Mouse (Mus musculus) hindlimb bud, embryonic 11.5 days (tissue): ENCODE measurements around the gene Skap1.

Source experiments
- DNase-seq: peaks from one replicate; pipeline ENCODE4 v3.0.0-alpha.2; 2012; ENCODE audit warnings: low read depth, low spot score; ENCODE audit errors: extremely low spot score

Gene Skap1

GRCm38 (mm10) chr11:96463986-96464715, at the start of gene Skap1:
Gene Skap1 (plus strand): TSS chr11:96464593.
- no peak for DNase-seq

DNA sequence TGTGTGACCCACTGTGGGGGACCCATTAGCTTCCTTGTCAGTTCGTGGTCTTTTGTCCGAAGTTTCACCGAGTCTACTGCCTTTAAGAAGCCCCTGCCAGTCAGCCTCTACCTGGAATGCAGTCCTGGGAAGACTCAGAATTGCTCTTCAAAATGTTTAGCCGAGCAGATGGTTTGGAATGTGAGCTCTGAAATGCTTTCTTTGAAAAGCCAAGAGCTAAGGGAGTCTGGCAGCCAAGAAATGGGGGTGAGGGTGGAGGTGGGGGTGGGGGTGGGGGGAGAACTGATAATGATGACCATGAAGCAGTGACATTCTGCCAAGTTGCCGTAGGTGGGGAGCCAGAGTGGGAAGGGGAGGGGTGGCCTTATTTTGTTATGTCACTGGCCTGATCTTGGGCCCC, 43.3 kb upstream of the Skap1 start:
- no peak for DNase-seq

GRCm38 (mm10) chr11:96421517-96422265, 42.7 kb upstream of the Skap1 start:
- DNase-seq, result no peak

- DNase-seq, result no peak
These were observed 39.2 kb upstream of the Skap1 start for GRCm38 (mm10) chr11:96425193-96425592.

DNA sequence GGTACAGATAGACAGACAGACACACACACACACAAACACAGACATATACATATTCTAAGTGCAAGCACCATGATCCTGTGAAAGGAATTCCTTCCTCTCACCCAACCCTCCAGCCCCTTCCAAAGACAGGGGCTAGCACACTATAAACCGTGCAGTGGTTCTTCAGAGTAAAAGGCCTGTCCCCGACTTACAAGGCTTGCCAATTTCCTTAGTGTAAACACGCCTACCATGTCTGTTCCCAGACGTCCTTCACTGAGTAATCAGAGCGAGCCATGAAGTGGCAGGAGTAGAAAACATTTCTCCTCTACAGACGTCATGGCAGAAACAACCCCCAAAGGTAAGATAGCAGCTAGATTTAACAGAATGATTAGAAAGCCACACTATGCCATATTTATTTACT, 38.2 kb upstream of the Skap1 start:
- DNase-seq, result no peak

DNA sequence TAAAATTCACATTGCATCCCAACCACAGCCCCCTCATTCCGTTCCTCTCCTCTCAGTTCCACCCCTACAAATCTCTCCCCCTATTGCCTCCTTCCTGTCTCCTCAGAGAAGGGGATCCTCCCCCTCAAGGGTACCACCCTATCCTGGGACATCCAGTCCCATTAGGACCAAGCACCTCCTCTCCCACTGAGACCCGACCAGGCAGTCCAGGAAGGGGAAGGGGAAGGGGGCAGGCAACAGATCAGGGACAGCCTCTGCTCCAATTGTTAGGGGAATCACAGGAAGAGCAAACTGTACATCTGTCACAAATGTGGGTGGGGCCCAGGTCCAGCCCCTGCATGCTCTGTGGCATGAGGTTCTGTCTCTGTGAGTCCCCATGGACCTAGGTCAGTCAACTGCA, 37.6 kb upstream of the Skap1 start:
- no peak for DNase-seq

DNA sequence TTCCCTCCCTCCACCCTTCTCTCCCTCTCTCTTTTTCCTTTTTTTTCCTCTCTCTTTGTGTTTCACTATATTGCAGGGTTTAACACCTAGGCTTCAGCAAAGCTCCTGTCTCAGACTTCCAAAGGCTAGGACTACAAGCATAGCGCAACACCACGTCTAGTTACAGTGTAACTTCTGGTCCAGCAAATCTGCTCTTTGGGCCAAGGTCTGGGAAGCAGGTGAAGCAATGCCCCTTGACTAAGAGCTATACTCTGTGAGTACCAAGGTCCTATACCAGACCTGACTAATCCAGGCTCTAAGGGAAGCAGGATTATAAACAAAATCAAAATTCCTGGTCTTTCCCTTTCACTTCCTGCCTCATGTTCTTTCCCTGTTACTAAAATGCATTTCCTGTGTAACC, 35.3 kb upstream of the Skap1 start:
- no peak for DNase-seq

DNA sequence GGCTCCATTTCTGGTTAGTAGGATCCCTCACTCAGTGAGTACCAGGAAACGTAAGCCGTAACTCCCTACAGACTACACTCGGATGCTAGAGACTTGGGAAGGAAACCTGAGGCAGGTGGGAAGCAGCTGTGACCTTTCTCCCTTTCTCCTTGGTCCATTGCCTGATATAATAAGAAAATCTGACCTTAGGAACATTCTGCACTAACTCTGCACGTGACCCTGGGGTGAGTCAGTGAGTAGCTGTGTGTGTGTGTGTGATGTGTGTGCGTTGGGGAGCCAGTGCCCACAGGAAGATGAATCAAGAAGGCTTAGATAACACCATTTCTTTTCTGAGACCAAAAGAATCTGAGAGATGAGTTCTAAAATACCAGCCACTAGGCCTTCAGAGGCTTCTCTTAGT, 34.5 kb upstream of the Skap1 start:
- DNase-seq, result no peak

- DNase-seq, result no peak
These were observed 32.5 kb upstream of the Skap1 start for GRCm38 (mm10) chr11:96431871-96432270.

- DNase-seq, result no peak
These were observed 29.5 kb upstream of the Skap1 start for GRCm38 (mm10) chr11:96434888-96435287.

GRCm38 (mm10) chr11:96436525-96436924, 27.9 kb upstream of the Skap1 start:
- no peak for DNase-seq

GRCm38 (mm10) chr11:96438787-96439186, 25.6 kb upstream of the Skap1 start:
- no peak for DNase-seq

DNA sequence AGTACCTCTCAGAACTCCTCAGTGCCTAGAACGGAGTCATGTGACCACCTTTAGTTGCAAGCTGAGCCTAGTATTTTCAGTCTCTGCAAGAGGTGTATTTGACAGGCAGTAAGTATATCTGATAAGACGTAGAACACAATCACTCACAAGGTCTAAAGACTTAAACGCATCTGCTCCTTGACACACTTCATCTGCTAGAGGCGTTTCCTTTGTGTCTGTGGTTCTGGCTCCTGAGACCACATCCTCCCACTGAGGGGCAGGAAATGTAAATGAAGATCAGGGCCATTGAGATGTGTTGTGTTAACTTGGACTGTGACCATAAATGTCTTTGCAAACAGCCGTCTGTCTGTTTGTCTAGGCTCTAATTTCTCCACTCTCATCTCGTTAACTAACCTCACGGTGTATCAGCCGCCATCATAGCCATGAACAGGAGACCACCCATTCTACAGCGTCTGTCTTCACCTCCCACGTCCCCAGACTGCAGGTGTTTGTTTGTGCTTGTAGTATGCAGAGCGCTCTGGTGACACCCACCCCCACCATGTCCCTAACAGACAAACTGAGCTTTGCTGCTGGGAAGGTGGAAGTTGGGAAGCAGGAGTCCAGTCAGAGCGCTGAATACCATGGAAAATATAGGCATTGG, 22.7 kb upstream of the Skap1 start:
- DNase-seq, result no peak

DNA sequence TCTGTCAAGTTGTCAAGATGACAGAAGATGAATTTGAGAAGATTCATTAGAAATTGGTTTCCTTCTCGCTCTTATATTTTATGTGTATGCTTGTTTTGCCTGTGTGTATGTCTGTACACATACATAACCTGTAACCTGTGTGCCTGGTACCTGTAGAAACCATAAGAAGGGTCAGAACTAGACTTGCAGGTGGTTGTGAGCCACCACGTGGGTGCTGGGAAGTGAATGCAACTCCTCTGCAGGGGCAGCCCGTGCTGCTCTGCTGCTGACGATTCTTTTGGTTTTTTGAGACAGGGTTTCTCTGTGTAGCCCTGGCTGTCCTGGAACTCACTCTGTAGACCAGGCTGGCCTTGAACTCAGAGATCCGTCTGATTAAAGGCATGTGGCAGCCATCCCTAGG, 21.9 kb upstream of the Skap1 start:
- no peak for DNase-seq

- DNase-seq, result no peak
These were observed 16.5 kb upstream of the Skap1 start for GRCm38 (mm10) chr11:96447931-96448330.

GRCm38 (mm10) chr11:96455111-96455510, 9.3 kb upstream of the Skap1 start:
- no peak for DNase-seq

DNA sequence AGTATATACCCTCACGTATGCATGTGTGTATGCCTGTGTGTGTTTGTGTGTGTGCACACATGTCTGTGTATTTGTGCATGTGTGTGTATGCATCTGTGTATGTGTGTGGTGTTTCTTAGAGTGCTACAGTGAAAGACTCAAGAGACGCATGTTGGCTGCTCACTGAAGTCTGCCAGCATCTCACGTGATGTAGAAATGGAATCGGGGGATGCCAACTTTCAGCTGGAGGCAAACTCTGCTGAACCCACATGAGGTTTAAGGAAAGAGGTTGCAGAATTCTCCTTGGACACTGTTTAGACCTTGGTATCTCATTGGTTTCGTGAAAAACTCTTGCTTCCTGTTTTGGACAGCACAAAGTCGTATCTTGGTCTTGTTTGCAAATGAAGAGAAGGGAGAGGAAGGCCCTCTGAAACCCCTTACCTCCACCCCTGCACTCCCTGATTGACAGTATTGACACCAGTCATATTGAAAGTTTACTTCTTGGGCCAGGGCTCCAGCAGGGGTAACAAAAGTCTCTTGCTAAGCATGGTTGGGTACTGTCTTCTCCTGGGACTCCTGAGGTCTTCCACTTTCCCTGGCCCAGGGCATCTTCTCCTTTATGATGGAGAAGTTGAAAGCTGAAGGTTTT, 8.6 kb upstream of the Skap1 start:
- no peak for DNase-seq

DNA sequence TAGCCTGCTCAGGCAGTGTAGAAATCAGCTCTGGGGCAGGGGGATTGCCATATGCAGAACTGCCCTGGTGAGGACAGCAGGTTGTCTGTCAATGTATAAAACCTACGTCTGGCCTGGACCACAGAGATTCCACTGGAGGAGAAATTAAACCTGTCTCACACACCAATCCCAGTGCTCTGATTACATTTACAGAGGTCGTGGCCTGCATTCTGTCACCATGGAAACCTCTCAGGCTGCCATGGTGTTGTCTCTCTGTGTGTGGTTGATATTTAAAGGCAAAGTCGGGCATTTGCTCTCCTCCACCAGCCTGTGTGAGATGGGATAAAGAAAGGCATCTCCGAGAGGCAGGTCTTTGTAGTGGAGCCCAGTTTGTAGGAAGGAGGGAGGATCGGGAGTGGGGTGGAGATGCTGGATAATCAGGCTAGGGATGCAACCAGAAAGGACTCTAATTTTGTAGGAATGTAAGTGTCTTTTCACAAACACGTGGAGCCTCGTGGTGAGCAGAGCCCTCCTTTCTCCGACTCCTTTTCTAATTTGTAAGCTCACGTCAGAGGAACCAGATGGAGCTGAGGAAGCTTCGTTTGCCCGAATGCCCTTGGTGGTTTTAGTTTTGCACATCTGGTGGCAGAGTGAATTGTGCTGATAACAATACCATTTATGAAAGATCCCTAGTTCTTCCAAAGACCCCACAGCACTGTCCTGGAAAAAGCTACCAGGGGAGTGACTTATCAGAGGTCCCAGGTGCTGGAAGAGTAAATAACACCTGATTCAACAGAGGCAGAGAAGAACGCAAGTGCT, 7.7 kb upstream of the Skap1 start:
- DNase-seq, result no peak

GRCm38 (mm10) chr11:96461766-96462165, 2.6 kb upstream of the Skap1 start:
- no peak for DNase-seq

DNA sequence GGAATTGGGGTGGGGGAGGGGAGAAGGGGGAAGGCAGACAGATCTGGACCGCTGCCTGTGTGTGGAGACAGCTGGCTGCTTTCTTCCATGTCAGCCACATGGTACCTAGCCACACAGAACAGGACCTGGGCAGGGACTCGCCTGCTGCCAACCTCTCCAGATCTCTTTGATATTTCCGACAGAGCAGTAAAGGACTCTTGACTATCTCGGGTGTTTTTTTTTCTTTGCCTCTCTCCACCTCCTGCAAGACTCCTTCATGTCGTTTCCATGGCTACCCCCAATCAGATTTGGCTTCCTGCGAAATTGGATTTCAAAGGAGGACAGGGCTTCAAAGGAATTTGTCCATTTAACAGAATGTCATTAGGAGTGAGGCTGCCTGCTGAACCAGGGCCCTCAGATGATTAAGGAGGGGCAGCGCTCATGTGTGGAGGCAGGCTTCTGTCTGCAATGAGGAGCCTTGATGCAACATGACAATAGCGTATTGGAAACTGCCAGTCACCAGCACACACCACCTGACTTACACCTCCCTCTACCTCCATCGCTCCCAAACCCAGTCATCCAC, 2.1 kb upstream of the Skap1 start:
- DNase-seq, result no peak

DNA sequence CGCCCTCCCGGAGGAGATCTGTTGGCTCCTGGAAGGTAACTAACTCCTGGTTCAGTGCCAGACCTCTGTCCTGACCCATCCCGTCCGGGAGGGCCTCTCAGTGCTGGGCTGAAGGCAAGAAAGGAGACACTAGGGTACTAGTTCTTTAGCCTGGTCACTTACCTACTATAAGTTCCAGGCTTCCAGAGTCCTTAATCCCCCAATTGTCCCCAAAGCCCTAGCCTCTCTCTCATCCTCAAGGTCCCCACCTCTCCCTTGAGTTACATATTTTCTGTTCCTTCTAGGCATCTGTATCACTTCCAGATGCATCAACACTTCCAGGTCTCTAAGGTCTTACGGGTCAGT, 295 bp downstream of the Skap1 start:
- DNase-seq, result no peak
